Mouse (Mus musculus) stomach, postnatal 0 days (tissue): ENCODE data around the gene Strbp. TPM values are rescaled to one million over a fixed set of nuclear protein-coding genes. Genes with fewer than 3 reads are reported as not detected.

Source experiments
- ATAC-seq: fragments of 200-750 bp; cut with Nextera tagmentation; 2 replicates; pipeline ENCODE4 v1.8.0; 2017; ENCODE audit not compliant: low FRiP score, low TSS enrichment
- DNase-seq: peaks from one replicate; pipeline ENCODE4 v3.0.0-alpha.2; 2016; ENCODE audit warnings: low spot score
- H3K27ac ChIP-seq: fragments of 300-500 bp; sonication (generic); replicated peaks from 2 replicates; pipeline ENCODE4 v1.5.1; 2014; ENCODE audit warnings: mild to moderate bottlenecking, control low read depth
- H3K27me3 ChIP-seq: fragments of 300-500 bp; sonication (generic); 2 replicates; pipeline ENCODE4 v1.6.1; 2014; ENCODE audit warnings: low read length; ENCODE audit not compliant: control insufficient read depth, insufficient read depth
- H3K36me3 ChIP-seq: fragments of 300-500 bp; sonication (generic); 2 replicates; pipeline ENCODE4 v1.6.1; 2014; ENCODE audit warnings: low read length, mixed read lengths; ENCODE audit not compliant: control insufficient read depth, insufficient read depth
- H3K4me1 ChIP-seq: fragments of 300-500 bp; sonication (generic); replicated peaks from 2 replicates; pipeline ENCODE4 v1.6.1; 2014; ENCODE audit warnings: antibody characterized with exemption; ENCODE audit not compliant: control insufficient read depth, insufficient read depth
- H3K4me2 ChIP-seq: fragments of 300-500 bp; sonication (generic); replicated peaks from 2 replicates; pipeline ENCODE4 v1.6.1; 2014; ENCODE audit warnings: low read depth, mild to moderate bottlenecking, control low read depth, moderate library complexity
- H3K4me3 ChIP-seq: fragments of 300-500 bp; sonication (generic); 2 replicates; pipeline ENCODE4 v1.5.1; 2014; ENCODE audit warnings: low read depth, low read length, control low read depth
- H3K9ac ChIP-seq: fragments of 300-500 bp; sonication (generic); 2 replicates; pipeline ENCODE4 v1.6.1; 2014; ENCODE audit warnings: mild to moderate bottlenecking, low read length, control low read depth, mixed read lengths
- H3K9me3 ChIP-seq: fragments of 300-500 bp; sonication (generic); 2 replicates; pipeline ENCODE4 v1.6.1; 2016; ENCODE audit warnings: low read length; ENCODE audit not compliant: control insufficient read depth
- CTCF ChIP-seq: IDR thresholded peaks from 2 replicates; pipeline ENCODE4 v1.5.1; 2016; ENCODE audit warnings: antibody characterized with exemption, low read depth, mild to moderate bottlenecking, moderate library complexity
- EP300 ChIP-seq: optimal IDR thresholded peaks from 2 replicates; pipeline ENCODE3; 2016; ENCODE audit warnings: antibody characterized with exemption
- WGBS: fragments of 180-500 bp; shearing (Covaris S2); extraction: QIAGEN DNeasy Blood & Tissue Kit; methylation state at CpG from one replicate; pipeline ENCODE4 v1.1.7; 2014; 5-methylcytosine and 5-hydroxymethylcytosine counted together
- polyA plus RNA-seq: library from polyadenylated mRNA; unstranded; fragments of >200 nt; fragmentation: Nextera tagmentation; extraction: Ambion mirVana; gene quantifications from 2 replicates; pipeline ENCODE4 v1.2.1, GENCODE M21; 2015

The Strbp gene
- polyA plus RNA-seq, 1 experiment from 2014 or later, result 29.2 TPM

DNA sequence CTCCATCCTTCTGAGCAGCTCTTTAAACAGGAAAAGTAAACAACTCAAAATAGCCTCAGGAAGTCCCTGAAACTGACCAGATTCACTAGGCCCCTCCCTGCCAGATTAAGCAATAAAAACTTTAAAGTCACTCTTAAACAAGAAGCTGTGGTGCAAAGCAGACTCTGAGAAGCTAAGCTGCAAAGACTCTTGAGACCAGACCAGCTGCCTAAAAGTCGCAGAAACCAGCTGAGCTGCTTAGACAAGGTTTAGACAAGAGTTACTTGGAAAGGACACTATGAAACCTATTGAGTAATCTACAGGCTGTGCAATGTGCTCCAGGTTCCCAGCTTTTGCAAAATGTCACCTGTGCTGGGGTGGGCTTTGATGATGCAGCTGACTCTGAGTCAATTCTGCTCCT is 16.6 kb downstream of the Strbp start:
- WGBS, result 86% methylated on average over 1 of the region's 1 CpGs

DNA sequence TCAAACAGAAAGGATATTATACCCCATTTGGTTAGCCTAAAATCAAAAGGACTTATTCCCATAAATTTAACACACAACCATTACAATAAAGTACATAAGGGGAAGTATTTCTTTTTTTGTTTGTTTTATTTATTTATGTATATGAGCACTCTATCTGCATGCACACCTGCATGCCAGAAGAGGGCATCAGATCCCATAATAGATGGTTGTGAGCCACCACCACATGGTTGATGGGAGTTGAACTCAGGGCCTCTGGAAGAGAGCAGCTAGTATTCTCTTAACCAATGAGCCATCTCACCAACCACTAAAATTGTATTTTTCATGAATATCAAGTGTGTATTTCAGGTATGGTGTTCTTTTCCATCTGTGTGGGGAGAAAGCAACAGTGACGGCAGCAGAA is 18.8 kb downstream of the Strbp start:
- no peaks in the 10 kb centered on the region for H3K9me3 ChIP-seq
- no peak overlapping the region for H3K4me3 ChIP-seq
- DNase-seq (no peak), ATAC-seq (no peak)
- no peaks in the 10 kb centered on the region for H3K4me1 ChIP-seq
- no peaks in the 10 kb centered on the region for H3K36me3 ChIP-seq
- no peaks in the 10 kb centered on the region for H3K27me3 ChIP-seq
- TF ChIP-seq EP300 (no peak), CTCF (no peak; the same call in 1 of the 2 replicates)
- no peak overlapping the region for H3K9ac ChIP-seq
- 100% methylated on average over 1 of the region's 1 CpGs for WGBS
- no peak overlapping the region for H3K27ac ChIP-seq
- no peak overlapping the region for H3K4me2 ChIP-seq

More for the DNA sequence above, 16.6 kb downstream of the Strbp start:
- Histone ChIP-seq H3K9me3 (no peaks in the 10 kb centered on the region), H3K4me3 (no peak overlapping the region), H3K4me1 (no peaks in the 10 kb centered on the region), H3K27ac (no peak overlapping the region), H3K4me2 (no peak overlapping the region), H3K9ac (no peak overlapping the region), H3K36me3 (no peaks in the 10 kb centered on the region), H3K27me3 (no peaks in the 10 kb centered on the region)
- no peak for DNase-seq
- ATAC-seq, result no peak
- TF ChIP-seq CTCF, result no peak
- no peak for TF ChIP-seq EP300

DNA sequence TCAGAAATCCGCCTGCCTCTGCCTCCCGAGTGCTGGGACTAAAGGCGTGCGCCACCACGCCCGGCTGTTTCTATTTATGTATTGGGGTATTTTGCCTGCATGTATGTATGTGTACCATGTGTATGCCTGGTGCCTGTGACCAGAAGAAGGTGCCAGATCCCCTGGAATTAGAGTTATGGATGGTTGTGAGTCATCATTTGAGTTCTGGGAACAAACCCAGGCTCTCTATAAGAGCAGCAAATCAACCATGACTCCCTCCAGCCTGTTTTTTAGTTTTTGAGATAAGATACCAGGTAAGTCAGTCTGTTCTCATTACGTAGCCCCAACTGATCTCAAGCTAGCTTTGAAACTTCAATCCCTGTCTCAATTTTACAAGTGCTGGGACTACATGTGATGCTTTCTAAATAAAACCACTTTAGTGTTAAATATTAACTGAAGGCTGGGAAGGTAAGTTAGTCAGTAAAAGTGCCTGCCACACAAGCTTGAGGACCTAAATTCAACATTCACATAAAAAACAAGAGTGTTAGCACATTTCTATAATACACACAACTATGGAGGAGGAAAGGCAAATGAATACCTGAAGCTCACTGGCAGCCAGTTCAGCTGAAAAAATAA is 21.4 kb downstream of the Strbp start:
- Histone ChIP-seq H3K4me3 (no peak overlapping the region), H3K9me3 (no peaks in the 10 kb centered on the region), H3K36me3 (no peaks in the 10 kb centered on the region), H3K9ac (no peak overlapping the region), H3K27ac (no peak overlapping the region), H3K4me1 (no peaks in the 10 kb centered on the region), H3K4me2 (no peak overlapping the region), H3K27me3 (no peaks in the 10 kb centered on the region)
- 90% methylated on average over 7 of the region's 7 CpGs for WGBS
- DNase-seq (no peak), ATAC-seq (no peak)
- TF ChIP-seq EP300 (no peak), CTCF (no peak)

DNA sequence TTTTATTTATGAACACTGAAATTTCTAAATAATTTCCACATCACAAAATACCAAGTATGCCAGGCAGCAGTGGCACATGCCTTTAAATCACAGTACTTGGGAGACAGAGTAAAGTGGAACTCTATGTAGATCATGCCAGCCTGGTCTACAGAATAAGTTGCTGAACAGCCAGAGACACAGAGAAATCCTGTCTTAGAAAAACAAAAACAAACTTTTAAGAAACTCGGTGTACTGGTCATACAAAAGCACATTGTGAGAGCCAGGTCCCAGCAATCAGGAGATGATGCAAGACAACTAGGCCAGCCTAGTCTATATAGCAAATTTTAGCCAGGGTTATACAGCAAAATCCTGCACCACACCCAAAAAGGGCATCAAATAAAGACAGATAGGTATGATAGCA is 52.6 kb downstream of the Strbp start:
- 65% methylated on average over 1 of the region's 1 CpGs for WGBS

DNA sequence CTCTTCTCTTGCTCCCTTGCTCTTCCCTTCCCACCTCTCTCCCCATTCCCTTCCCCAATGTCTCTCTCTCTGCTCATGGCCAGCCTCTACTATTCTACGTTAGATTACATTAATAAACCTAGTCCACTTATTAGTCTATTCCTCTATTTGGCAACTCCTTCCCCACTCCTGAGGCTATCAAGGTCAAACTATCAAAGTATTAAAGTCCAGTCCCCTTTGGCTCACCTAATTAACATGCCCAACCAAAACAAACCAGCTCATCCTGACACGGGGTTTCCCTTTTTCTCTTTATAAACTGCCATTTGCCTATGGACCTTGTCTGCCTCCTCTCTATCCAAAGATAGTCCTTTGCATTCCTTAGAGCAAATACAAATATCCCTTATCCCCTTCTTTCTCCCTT is 54.1 kb downstream of the Strbp start:
- Histone ChIP-seq H3K27me3 (no peaks in the 10 kb centered on the region), H3K36me3 (no peaks in the 10 kb centered on the region), H3K27ac (no peak overlapping the region), H3K9me3 (no peaks in the 10 kb centered on the region), H3K4me3 (no peak overlapping the region), H3K4me1 (no peaks in the 10 kb centered on the region), H3K4me2 (no peak overlapping the region), H3K9ac (no peak overlapping the region)
- DNase-seq, result no peak
- WGBS, result 76% methylated on average over 2 of the region's 2 CpGs
- no peak for ATAC-seq
- TF ChIP-seq EP300 (no peak), CTCF (no peak)

More for the DNA sequence above, 52.6 kb downstream of the Strbp start:
- H3K4me2 ChIP-seq, result no peak overlapping the region
- TF ChIP-seq CTCF, result no peak
- TF ChIP-seq EP300, result no peak
- H3K4me3 ChIP-seq, result no peak overlapping the region
- H3K27ac ChIP-seq, result no peak overlapping the region
- ATAC-seq, result no peak
- H3K36me3 ChIP-seq, result no peaks in the 10 kb centered on the region
- H3K9ac ChIP-seq, result no peak overlapping the region
- DNase-seq, result no peak
- H3K27me3 ChIP-seq, result no peaks in the 10 kb centered on the region
- no peaks in the 10 kb centered on the region for H3K4me1 ChIP-seq
- no peaks in the 10 kb centered on the region for H3K9me3 ChIP-seq

DNA sequence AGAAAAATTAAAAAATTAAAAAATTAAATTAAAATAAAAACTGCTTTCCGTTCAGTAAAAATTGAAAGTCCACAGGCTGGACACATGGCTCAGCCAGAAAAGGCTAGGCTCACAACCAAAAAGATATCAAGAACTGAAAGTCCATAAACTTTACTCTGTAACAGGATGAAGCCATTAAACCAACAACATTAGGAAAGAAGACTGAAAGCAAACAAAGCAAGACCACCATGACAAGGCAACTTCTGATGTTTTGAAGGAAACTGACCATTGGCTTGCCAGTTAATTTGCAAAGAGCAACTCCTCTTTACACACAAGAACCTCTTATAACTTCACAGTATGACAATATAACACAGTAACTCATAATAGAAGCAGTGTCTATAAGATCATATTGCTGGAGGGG is 54.7 kb downstream of the Strbp start:
- H3K9me3 ChIP-seq, result no peaks in the 10 kb centered on the region
- no peaks in the 10 kb centered on the region for H3K27me3 ChIP-seq
- no peak overlapping the region for H3K27ac ChIP-seq
- H3K4me2 ChIP-seq, result no peak overlapping the region
- H3K9ac ChIP-seq, result no peak overlapping the region
- H3K36me3 ChIP-seq, result no peaks in the 10 kb centered on the region
- H3K4me3 ChIP-seq, result no peak overlapping the region
- no peak for TF ChIP-seq EP300
- no peak for TF ChIP-seq CTCF
- ATAC-seq (no peak), DNase-seq (no peak)
- no peaks in the 10 kb centered on the region for H3K4me1 ChIP-seq
- 84% methylated on average over 1 of the region's 1 CpGs for WGBS
